10 mouse cellular contexts compared by ENCODE assay signal in the genomic region with DNA sequence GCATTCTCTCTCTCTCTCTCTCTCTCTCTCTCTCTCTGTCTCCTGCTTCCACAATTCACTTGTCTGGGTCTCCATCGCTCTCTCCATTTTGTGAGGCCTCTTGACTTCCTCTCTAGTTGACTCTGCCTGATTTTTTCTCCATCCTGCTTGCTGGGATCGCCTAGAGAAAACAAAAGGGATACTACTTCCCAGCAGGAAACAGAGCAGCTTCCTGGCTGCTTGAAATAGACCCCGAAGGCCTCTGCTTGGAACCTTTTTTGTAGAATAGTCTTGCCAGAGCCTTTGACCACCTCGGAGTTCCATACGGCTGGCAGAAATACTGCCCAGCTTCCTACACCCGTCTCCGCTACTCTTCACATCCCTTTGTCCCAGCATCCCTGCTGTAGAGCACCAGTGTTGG.
A peak's percentile ranks its signal among the peaks of the same experiment; 100 is the strongest.
DNase-seq lines count a peak whose midpoint lies in the region; ATAC-seq and TF ChIP-seq lines count a peak whose summit lies in the region.
"Had no signal": no experiment of that assay in that cellular context is flagged by ENCODE, and none has a peak within 500 bp of the region (broad histone marks: within the 10 kb centered on the region; RNA-seq: fewer than 3 reads in every experiment).

No protein-coding gene starts in this region.

- WGBS in lung, postnatal 0 days, result 68% methylated on average over 7 of the region's 7 CpGs
- 39% methylated on average over 7 of the region's 7 CpGs for WGBS in hindbrain, postnatal 0 days
- 73% methylated on average over 7 of the region's 7 CpGs for WGBS in stomach, embryonic 14.5 days

- H3K27me3 ChIP-seq in lung, postnatal 0 days (replicated peaks; ENCODE audit: insufficient read depth, low read length), result no peaks in the 10 kb centered on the region
- no peaks in the 10 kb centered on the region for H3K27me3 ChIP-seq in hindbrain, postnatal 0 days (ENCODE audit: insufficient read depth, low read length)
- no peaks in the 10 kb centered on the region for H3K27me3 ChIP-seq in stomach, embryonic 14.5 days (ENCODE audit: control insufficient read depth, insufficient read depth, low read length)

- no peak overlapping the region for H3K4me2 ChIP-seq in lung, postnatal 0 days (replicated peaks; ENCODE audit: low read depth, low read length)
- no peak overlapping the region for H3K4me2 ChIP-seq in hindbrain, postnatal 0 days (ENCODE audit: low read depth, low read length)
- no peak overlapping the region for H3K4me2 ChIP-seq in stomach, embryonic 14.5 days (replicated peaks; ENCODE audit: low read depth, low read length)

- DNase-seq in heart, adult 8-10 months (ENCODE audit: low spot score), result peak; percentile 66
- no peak for DNase-seq in heart, postnatal 36 days
- DNase-seq in lung, postnatal 0 days (ENCODE audit: low spot score), result no peak
- DNase-seq in lung, postnatal 36 days, result no peak
- DNase-seq in hindbrain, postnatal 0 days (ENCODE audit: low spot score), result no peak
- no peak for DNase-seq in urinary bladder, postnatal 10 days (ENCODE audit: low spot score)
- DNase-seq: cerebellum, adult 18-20 months had no signal

- no peaks in the 10 kb centered on the region for H3K9me3 ChIP-seq in lung, postnatal 0 days (ENCODE audit: low read length)
- 0 out of 2 replicates have a peak, but pooled peaks cover 6% of the 10 kb centered on the region for H3K9me3 ChIP-seq in hindbrain, postnatal 0 days (ENCODE audit: low read length)
- H3K9me3 ChIP-seq in stomach, embryonic 14.5 days (ENCODE audit: control insufficient read depth, low read depth, low read length), result peaks cover 6% of the 10 kb centered on the region; the same call in 1 of the 2 replicates

- no peak for TF ChIP-seq CTCF in lung, postnatal 0 days (IDR thresholded peaks at IDR 0.05)
- TF ChIP-seq CTCF in hindbrain, postnatal 0 days (IDR thresholded peaks at IDR 0.05; ENCODE audit: low read depth), result no peak

- peaks cover 45% of the 10 kb centered on the region for H3K4me1 ChIP-seq in lung, postnatal 0 days (ENCODE audit: insufficient read depth, low read depth, low read length)
- no peaks in the 10 kb centered on the region; the same call in 1 of the 2 replicates for H3K4me1 ChIP-seq in hindbrain, postnatal 0 days (ENCODE audit: insufficient read depth, low read length)
- H3K4me1 ChIP-seq in stomach, embryonic 14.5 days (ENCODE audit: control insufficient read depth, insufficient read depth, low read length), result peaks cover 40% of the 10 kb centered on the region

- no peak overlapping the region for H3K4me3 ChIP-seq in lung, postnatal 0 days (ENCODE audit: low read depth, low read length)
- no peak overlapping the region for H3K4me3 ChIP-seq in hindbrain, postnatal 0 days (ENCODE audit: low read length)
- H3K4me3 ChIP-seq in stomach, embryonic 14.5 days (ENCODE audit: low read depth, low read length), result no peak overlapping the region

- intact Hi-C loops in heart, postnatal 36 days (cut with DNase I), result loop anchor here (2.0 kb wide), 1 partner anchor 63 kb away; no protein-coding TSS in a partner anchor

- H3K36me3 ChIP-seq in lung, postnatal 0 days (ENCODE audit: insufficient read depth, low read length), result no peaks in the 10 kb centered on the region
- H3K36me3 ChIP-seq in hindbrain, postnatal 0 days (ENCODE audit: insufficient read depth, low read length), result no peaks in the 10 kb centered on the region
- no peaks in the 10 kb centered on the region for H3K36me3 ChIP-seq in stomach, embryonic 14.5 days (ENCODE audit: control insufficient read depth, insufficient read depth, low read length)

- H3K27ac ChIP-seq in lung, postnatal 0 days (ENCODE audit: low read length), result peak overlapping the region; percentile 52
- H3K27ac ChIP-seq in hindbrain, postnatal 0 days, result peak overlapping the region; percentile 27; the same call in 1 of the 2 replicates
- H3K27ac ChIP-seq in stomach, embryonic 14.5 days (ENCODE audit: low read length), result peak overlapping the region; percentile 59; the same call in 1 of the 2 replicates
- H3K27ac ChIP-seq: macrophage had no signal

- ATAC-seq in lung, postnatal 0 days, result no peak
- no peak for ATAC-seq in hindbrain, postnatal 0 days
- ATAC-seq in stomach, embryonic 14.5 days (ENCODE audit: insufficient number of reproducible peaks, insufficient read depth, low FRiP score, low read depth), result no peak
- ATAC-seq in megakaryocyte progenitor cell, adult 5-6 weeks (replicated peaks; ENCODE audit: poor library complexity), result no peak

- no peak overlapping the region for H3K9ac ChIP-seq in lung, postnatal 0 days (replicated peaks; ENCODE audit: low read depth)
- H3K9ac ChIP-seq in hindbrain, postnatal 0 days (replicated peaks; ENCODE audit: low read length), result no peak overlapping the region
- H3K9ac ChIP-seq in stomach, embryonic 14.5 days (replicated peaks; ENCODE audit: low read depth, low read length), result no peak overlapping the region

- TF ChIP-seq EP300 in lung, postnatal 0 days (IDR thresholded peaks at IDR 0.05), result peak; percentile 12; the same call in 1 of the 2 replicates
